Mouse (Mus musculus) embryonic facial prominence, embryonic 14.5 days (tissue): Measurements from ENCODE around the gene 0610010K14Rik. TPM values are rescaled to one million over a fixed set of nuclear protein-coding genes. Genes with fewer than 3 reads are reported as not detected.

Experiments used
- ATAC-seq: fragments of 200-750 bp; cut with Nextera tagmentation; 2 replicates; pipeline ENCODE4 v1.8.0; 2017; ENCODE audit warnings: low read depth, moderate number of reproducible peaks, moderate TSS enrichment
- DNase-seq: peaks from one replicate; pipeline ENCODE4 v3.0.0-alpha.2; 2015; ENCODE audit warnings: low spot score
- H3K27ac ChIP-seq: fragments of 300-500 bp; sonication (generic); replicated peaks from 2 replicates; pipeline ENCODE4 v1.5.1; 2014; ENCODE audit warnings: low read depth, mild to moderate bottlenecking, low read length, moderate library complexity
- H3K27me3 ChIP-seq: fragments of 300-500 bp; sonication (generic); replicated peaks from 2 replicates; pipeline ENCODE4 v1.6.1; 2014; ENCODE audit warnings: low read length; ENCODE audit not compliant: control insufficient read depth, insufficient read depth
- H3K36me3 ChIP-seq: fragments of 300-500 bp; sonication (generic); 2 replicates; pipeline ENCODE4 v1.6.1; 2014; ENCODE audit warnings: low read length, mixed read lengths; ENCODE audit not compliant: control insufficient read depth, insufficient read depth
- H3K4me1 ChIP-seq: fragments of 300-500 bp; sonication (generic); 2 replicates; pipeline ENCODE4 v1.6.1; 2014; ENCODE audit warnings: antibody characterized with exemption, low read length; ENCODE audit not compliant: control insufficient read depth, insufficient read depth
- H3K4me2 ChIP-seq: fragments of 300-500 bp; sonication (generic); 2 replicates; pipeline ENCODE4 v1.6.1; 2014; ENCODE audit warnings: low read depth, mild to moderate bottlenecking, low read length, moderate library complexity, mixed read lengths
- H3K4me3 ChIP-seq: fragments of 300-500 bp; sonication (generic); 2 replicates; pipeline ENCODE4 v1.5.1; 2014; ENCODE audit warnings: low read depth, mild to moderate bottlenecking, low read length
- H3K9ac ChIP-seq: fragments of 300-500 bp; sonication (generic); 2 replicates; pipeline ENCODE4 v1.6.1; 2014; ENCODE audit warnings: low read depth, mild to moderate bottlenecking, low read length, moderate library complexity, mixed read lengths
- H3K9me3 ChIP-seq: fragments of 300-500 bp; sonication (generic); 2 replicates; pipeline ENCODE4 v1.6.1; 2016; ENCODE audit warnings: low read length; ENCODE audit not compliant: control insufficient read depth
- WGBS: fragments of 180-500 bp; shearing (Covaris S2); extraction: QIAGEN DNeasy Blood & Tissue Kit; methylation state at CpG from one replicate; pipeline ENCODE4 v1.1.7; 2014; 5-methylcytosine and 5-hydroxymethylcytosine counted together
- polyA plus RNA-seq: library from polyadenylated mRNA; unstranded; fragments of >200 nt; fragmentation: Nextera tagmentation; extraction: Ambion mirVana; gene quantifications from 2 replicates; pipeline ENCODE4 v1.2.1, GENCODE M21; 2014

The 0610010K14Rik gene
- polyA plus RNA-seq, 1 experiment from 2014 or later: 149 TPM

DNA sequence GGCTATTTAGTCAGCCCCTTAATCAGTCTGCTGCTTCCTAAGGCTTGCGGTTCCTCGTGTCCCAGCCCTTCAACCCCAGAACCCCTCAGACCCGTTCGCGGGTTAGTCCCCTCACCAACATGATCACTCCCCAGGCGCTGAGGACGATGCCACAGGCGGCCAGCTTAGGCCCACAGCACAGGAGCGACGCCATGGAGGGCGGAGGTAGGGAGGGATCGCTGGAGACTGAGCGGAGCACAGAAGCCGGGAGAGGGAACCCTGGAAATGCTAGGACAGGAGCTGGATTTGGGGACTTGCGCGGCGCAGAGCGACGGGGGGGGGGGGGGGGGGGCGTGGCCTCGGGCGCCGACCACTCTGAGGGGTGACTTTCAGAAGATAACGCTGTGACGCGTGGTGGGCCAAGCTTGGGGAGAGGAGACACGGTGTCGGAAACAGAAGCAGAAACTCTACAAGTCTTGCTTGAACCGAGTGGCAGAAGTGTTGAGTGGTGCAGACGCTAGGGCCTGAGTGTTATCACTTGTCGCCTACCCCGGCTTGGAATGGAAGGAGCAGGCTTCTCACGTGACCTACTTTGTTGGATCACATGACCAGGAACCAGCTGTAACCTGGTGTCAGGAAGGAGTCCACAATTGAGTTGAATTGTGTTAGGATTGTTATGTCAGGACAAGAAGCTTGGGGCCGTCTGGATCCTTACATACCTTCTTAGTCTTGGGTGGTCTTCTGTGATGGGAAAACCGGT, 2.0 kb upstream of the 0610010K14Rik start, which contains the start of the genes Gm21988 and Rnasek:
Gene Gm21988 (minus strand): TSS at position 290 of the 739 bp plus-strand sequence.
Gene Rnasek (minus strand): TSS at position 302 of the 739 bp plus-strand sequence.
- Histone ChIP-seq H3K4me1 (peaks cover 15% of the 10 kb centered on the region), H3K4me3 (peak within 1 kb of the TSS; percentile 67), H3K9me3 (no peaks in the 10 kb centered on the region), H3K27me3 (no peaks in the 10 kb centered on the region), H3K4me2 (peak within 1 kb of the TSS; percentile 82), H3K36me3 (peaks cover 14% of the 10 kb centered on the region), H3K9ac (peak within 1 kb of the TSS; percentile 79), H3K27ac (peak within 1 kb of the TSS; percentile 63)
- DNase-seq (peak; percentile 94), ATAC-seq (peak; percentile 44; the same call in 1 of the 2 replicates)
- WGBS: 0% methylated on average over 31 of the region's 35 CpGs

DNA sequence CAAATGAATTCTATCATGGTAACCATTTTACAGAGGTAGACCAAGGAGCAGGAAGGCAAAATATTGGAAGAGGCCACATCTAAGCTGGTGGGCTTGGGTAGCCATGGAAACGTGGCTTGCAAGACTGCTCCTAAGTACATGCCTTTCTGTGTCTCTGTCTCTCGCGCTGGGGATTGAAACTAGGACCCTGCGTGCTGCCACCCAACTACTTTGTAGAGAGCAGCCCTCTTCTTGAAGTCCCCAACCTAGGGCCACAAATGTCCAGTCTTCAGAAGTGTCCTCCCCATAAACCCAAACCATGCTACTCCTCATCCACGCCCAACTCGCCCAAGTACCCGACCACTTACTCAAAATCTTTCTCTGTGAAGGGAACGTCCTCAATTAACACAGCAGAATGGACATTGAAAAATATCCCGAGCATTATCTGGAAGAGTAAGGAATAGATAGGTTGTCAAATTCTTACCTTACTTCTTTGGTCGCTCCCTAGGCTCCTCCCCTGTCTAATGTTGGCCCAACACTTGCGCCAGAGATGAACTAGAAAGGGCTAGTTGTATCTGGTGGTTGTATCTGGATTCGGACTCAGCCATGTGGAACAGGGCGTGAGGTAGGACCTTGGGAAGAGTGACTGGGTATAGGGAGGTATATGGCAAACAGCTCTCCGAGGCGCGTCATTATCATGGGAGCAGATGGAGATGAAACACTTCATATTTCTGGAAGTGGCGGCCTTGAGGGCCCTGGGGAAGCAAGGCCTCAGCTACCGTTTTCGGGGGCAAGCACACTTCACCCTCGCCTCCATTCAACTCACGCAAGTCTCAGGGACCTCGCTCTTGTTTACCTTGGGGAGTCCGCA, 1.1 kb upstream of the 0610010K14Rik start:
- Histone ChIP-seq H3K27ac (peak overlapping the region; percentile 89), H3K4me3 (peak overlapping the region; percentile 67), H3K9ac (peak overlapping the region; percentile 79), H3K27me3 (no peaks in the 10 kb centered on the region), H3K4me2 (peak overlapping the region; percentile 82), H3K4me1 (peaks cover 15% of the 10 kb centered on the region), H3K9me3 (no peaks in the 10 kb centered on the region), H3K36me3 (peaks cover 16% of the 10 kb centered on the region)
- ATAC-seq (no peak), DNase-seq (no peak)
- WGBS: 14% methylated on average over 23 of the region's 23 CpGs

DNA sequence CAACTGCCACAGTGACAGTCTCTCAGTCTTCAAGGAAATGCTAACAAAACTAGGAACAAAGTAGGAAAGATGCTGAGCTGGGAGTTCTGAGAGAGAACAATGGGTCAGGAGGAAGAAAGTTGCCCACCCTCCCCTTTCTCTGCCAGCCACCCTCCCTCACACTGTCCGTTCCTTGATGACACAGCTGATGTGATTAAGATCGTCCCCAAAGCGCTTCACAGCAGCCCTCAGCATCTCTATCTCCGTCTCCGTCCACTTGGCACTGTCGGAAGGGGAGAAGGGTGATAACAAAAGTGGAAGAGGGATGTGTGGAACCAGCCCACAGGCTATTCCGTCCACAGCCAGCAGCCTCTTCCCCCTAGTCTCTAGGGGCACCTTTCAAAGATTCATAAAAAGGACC, 997 bp downstream of the 0610010K14Rik start:
- Histone ChIP-seq H3K9me3 (no peaks in the 10 kb centered on the region), H3K36me3 (peaks cover 16% of the 10 kb centered on the region), H3K4me1 (peaks cover 28% of the 10 kb centered on the region), H3K4me3 (peak overlapping the region; percentile 67), H3K27ac (peak overlapping the region; percentile 89), H3K4me2 (peak overlapping the region; percentile 82), H3K27me3 (no peaks in the 10 kb centered on the region), H3K9ac (peak overlapping the region; percentile 79)
- ATAC-seq (no peak), DNase-seq (no peak)
- 43% methylated on average over 7 of the region's 7 CpGs for WGBS

DNA sequence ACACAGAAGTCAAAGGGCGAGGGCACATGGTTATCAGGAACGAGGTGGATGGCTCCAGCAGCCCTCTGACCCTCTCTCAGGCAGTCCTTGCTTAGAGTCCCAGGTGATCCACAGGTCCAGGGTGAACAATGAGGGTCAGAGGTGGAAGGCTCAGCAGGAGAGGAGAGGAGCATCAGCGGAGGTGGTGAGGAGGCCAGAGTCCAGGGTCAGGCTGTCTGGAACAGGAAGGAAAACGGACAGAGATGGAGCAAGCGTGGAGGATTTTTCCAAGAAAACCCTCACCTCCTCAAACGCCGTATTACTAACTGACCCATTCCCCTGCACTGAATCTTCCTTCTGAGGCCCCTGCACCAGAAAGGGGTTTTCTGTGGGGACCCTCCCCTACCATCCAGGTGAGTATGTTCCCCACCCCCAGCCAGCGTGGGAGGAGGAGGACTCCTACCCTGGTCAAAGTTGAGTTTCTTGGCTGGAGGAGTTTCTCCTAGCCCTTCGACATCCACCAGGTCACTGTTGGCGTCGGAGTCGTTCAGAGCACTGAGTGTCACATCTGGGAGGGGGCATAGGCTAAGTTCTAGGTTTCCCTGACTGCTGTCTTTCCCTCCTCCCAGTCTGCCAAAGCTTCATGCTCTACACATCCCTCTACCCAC, 2.3 kb downstream of the 0610010K14Rik start:
- no peak for DNase-seq
- H3K36me3 ChIP-seq: peaks cover 16% of the 10 kb centered on the region
- ATAC-seq: no peak
- 86% methylated on average over 12 of the region's 12 CpGs for WGBS
- no peak overlapping the region for H3K4me2 ChIP-seq
- H3K9ac ChIP-seq: no peak overlapping the region
- no peak overlapping the region for H3K4me3 ChIP-seq
- no peak overlapping the region for H3K27ac ChIP-seq
- H3K27me3 ChIP-seq: peaks cover 4% of the 10 kb centered on the region
- H3K9me3 ChIP-seq: no peaks in the 10 kb centered on the region
- H3K4me1 ChIP-seq: peaks cover 24% of the 10 kb centered on the region

DNA sequence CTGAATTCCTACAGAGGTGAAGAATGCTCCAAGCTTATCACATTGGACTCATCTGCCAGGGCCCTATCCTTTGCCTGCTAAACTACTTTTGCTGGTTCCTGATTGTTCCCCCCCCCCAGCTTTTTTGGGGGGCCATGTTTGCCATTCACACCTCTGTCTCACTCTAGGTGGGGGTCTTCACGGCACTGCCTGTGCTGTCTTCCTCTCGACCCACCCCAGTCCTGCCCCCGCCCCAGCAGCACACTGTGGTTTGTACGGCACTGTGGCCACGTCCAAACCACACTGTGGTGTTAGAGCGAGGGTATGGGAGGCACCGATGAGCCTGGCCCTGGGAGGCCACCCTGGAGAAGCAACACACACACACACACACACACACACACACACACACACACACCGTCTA, 3.2 kb downstream of the 0610010K14Rik start:
- no peak overlapping the region for H3K4me3 ChIP-seq
- H3K9ac ChIP-seq: no peak overlapping the region
- H3K4me2 ChIP-seq: peak overlapping the region; percentile 62; the same call in 1 of the 2 replicates
- no peak for DNase-seq
- WGBS: 82% methylated on average over 8 of the region's 8 CpGs
- H3K9me3 ChIP-seq: no peaks in the 10 kb centered on the region
- H3K36me3 ChIP-seq: peaks cover 16% of the 10 kb centered on the region
- peaks cover 23% of the 10 kb centered on the region for H3K4me1 ChIP-seq
- H3K27me3 ChIP-seq: peaks cover 13% of the 10 kb centered on the region
- H3K27ac ChIP-seq: no peak overlapping the region
- no peak for ATAC-seq

DNA sequence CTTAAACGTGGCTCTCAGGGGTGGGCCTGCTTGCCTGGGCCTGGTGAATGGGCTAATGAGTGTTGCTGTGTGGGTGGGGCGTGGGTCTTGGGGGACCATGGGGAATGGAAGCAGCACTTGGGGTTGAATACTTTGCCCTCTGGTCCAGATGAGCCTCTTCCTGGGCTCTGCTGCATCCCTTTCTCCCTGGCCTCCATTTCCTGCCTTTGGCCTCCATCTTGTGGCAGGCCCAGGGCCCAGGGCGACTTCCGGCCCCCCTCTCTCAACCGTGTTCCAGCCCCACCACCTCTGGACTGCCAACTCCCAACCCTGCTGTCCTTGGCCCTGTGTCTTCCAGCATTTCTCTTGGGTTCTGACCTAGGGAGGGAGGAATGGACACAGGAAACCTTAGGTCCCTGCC, 3.7 kb downstream of the 0610010K14Rik start:
- DNase-seq: no peak
- WGBS: 61% methylated on average over 5 of the region's 5 CpGs
- H3K9ac ChIP-seq: no peak overlapping the region
- H3K4me3 ChIP-seq: no peak overlapping the region
- H3K27me3 ChIP-seq: peaks cover 18% of the 10 kb centered on the region
- ATAC-seq: no peak
- peak overlapping the region; percentile 36; the same call in 1 of the 2 replicates for H3K27ac ChIP-seq
- peaks cover 23% of the 10 kb centered on the region for H3K4me1 ChIP-seq
- H3K36me3 ChIP-seq: peaks cover 16% of the 10 kb centered on the region
- H3K9me3 ChIP-seq: no peaks in the 10 kb centered on the region
- H3K4me2 ChIP-seq: peak overlapping the region; percentile 62

DNA sequence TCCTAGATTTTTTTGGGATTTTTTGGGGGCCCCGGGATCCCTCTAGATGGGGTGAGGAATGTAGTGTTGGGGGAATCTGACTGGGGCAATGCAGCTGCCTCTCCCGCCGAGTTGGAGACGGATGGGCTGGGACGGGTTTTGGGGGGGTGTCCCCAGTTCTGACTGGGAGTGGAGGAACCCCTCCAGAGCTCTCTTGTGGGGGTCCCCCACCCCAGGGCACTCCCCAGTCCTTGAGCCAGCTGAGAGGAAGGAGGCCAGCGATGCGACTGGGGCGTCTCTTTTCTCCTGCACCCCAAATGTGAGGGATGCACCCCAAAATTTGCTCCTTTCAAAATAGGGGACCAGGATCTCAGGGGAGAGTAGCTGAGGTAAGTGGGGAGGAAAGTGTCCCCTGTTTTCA, 4.7 kb downstream of the 0610010K14Rik start:
- H3K4me3 ChIP-seq: peak overlapping the region; percentile 41
- peaks cover 16% of the 10 kb centered on the region for H3K36me3 ChIP-seq
- peak overlapping the region; percentile 62 for H3K4me2 ChIP-seq
- no peak for ATAC-seq
- H3K27ac ChIP-seq: peak overlapping the region; percentile 17; the same call in 1 of the 2 replicates
- 24% methylated on average over 8 of the region's 8 CpGs for WGBS
- DNase-seq: no peak
- H3K4me1 ChIP-seq: peaks cover 15% of the 10 kb centered on the region
- H3K27me3 ChIP-seq: peaks cover 28% of the 10 kb centered on the region
- H3K9me3 ChIP-seq: no peaks in the 10 kb centered on the region
- peak overlapping the region; percentile 70 for H3K9ac ChIP-seq

DNA sequence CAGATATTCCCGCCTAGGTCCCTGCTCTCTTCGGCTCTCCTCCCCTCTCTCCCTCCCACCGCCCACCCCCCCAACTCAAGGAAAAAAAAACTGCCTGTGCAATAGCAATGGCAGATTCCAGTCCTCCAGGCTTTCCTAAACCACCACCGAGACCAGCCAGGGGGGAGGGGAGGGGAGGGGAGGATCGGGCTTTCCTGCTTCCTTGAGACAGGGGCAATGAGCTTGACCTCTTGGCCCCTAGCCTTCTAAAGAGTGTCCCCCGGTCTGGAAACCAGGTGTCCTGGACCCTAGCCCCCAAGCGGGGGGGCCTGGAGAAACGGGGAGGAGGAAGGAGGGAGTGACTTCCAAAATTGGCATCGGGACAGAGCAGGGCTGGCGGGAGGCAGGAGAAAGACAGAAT, 5.2 kb downstream of the 0610010K14Rik start:
- peaks cover 16% of the 10 kb centered on the region for H3K36me3 ChIP-seq
- H3K27me3 ChIP-seq: peaks cover 33% of the 10 kb centered on the region
- H3K9me3 ChIP-seq: no peaks in the 10 kb centered on the region
- ATAC-seq (no peak), DNase-seq (peak; percentile 64)
- WGBS: 5% methylated on average over 9 of the region's 10 CpGs
- H3K4me2 ChIP-seq: peak overlapping the region; percentile 62
- peaks cover 15% of the 10 kb centered on the region for H3K4me1 ChIP-seq
- H3K9ac ChIP-seq: peak overlapping the region; percentile 70
- H3K4me3 ChIP-seq: peak overlapping the region; percentile 41
- peak overlapping the region; percentile 17 for H3K27ac ChIP-seq
